Mouse (Mus musculus): ENCODE results near the gene Sorbs1.

The Sorbs1 gene

GRCm38 (mm10) chr19:40515596-40515995 lies 2.0 kb upstream of the Sorbs1 start:
- in situ Hi-C loops (cut with MboI, MseI), result loop anchor here (25.0 kb wide), 1 partner anchor 847 kb away; no protein-coding TSS in a partner anchor

DNA sequence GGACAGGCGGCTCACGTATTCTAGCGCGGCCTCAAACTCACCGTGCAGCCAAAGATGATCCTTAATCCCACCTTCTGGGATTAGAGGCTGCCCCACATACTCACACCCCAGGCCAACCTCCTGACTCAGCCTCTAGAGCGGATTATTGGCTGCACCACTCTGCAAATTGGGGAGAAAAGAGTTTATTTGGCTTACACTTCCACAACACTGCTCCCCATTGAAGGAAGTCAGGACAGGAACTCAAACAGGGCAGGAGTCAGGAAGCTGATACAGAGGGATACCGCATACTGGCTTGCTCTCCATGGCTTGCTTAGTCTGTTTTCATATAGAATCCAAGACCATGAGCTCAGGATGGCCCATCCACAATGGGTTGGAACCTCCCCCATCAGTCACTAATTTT lies 797 bp upstream of the Sorbs1 start:
- in situ Hi-C loops (cut with MboI, MseI), result loop anchor here (5.0 to 25.0 kb wide), 2 partner anchors 252 to 848 kb away; no protein-coding TSS in a partner anchor

- in situ Hi-C loops (cut with MboI, MseI), result loop anchor here (5.0 to 25.0 kb wide), 2 partner anchors 250 to 850 kb away; no protein-coding TSS in a partner anchor
Observed at GRCm38 (mm10) chr19:40512500-40513421, 818 bp downstream of the Sorbs1 start.

GRCm38 (mm10) chr19:40511679-40512309 lies 1.8 kb downstream of the Sorbs1 start:
- in situ Hi-C loops (cut with MboI, MseI), result loop anchor here (5.0 to 25.0 kb wide), 2 partner anchors 249 to 851 kb away; no protein-coding TSS in a partner anchor

GRCm38 (mm10) chr19:40511100-40511439 lies 2.5 kb downstream of the Sorbs1 start:
- in situ Hi-C loops (cut with MboI, MseI), result loop anchor here (5.0 to 25.0 kb wide), 2 partner anchors 249 to 851 kb away; no protein-coding TSS in a partner anchor

DNA sequence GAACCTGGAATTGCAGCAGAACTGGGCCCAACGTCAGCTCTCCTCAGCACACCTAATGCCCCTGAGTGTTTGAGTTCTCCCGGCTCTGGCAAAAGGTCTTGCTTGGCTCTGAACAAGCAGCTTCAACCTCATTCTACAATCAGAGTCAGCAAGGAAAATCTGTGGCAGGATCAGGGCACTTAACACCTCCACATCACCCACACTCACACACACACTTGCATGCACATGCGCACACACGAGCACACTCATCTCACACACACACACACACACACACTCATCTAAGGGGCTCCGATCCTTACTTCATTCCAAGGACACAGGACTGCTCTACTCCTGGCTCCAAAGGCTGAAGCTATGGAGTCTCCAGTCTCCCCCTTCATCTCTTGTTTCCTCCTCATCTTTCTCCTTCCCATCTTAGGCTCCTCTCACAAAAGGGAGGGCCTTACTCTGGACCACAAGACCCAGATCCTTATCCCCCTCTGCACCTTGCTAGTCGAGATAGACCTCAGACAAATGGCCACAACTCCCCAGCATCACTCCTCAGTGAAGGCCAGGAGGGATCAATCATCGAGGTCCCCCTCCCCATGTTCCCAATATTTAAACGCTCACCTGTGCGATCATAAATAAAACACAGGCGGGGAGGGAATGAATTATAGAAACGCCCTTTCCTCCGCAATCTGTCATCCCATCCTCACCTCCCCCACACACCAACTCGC lies 3.0 kb downstream of the Sorbs1 start:
- in situ Hi-C loops (cut with MboI, MseI), result loop anchor here (5.0 to 25.0 kb wide), 2 partner anchors 248 to 852 kb away; no protein-coding TSS in a partner anchor

DNA sequence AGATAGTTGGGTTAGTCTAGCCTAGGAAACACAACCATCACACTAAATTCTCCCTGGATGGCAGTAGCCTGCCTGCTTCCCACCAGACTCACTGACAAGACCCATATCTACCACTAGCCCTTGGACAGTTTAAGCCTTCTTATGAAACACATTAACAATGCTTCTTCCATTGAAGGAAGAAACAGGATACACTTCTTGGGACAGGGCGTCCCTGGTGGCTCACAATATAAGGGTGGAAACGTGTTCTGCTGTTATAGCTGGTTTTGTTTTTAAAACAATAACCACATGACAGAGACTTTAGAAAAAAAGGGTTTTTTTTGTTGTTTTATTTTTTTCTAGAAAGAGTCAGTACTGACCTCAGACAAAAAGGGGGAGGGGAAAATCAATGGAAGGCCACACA lies 4.3 kb downstream of the Sorbs1 start:
- in situ Hi-C loops (cut with MboI, MseI), result loop anchor here (25.0 kb wide), 1 partner anchor 853 kb away; no protein-coding TSS in a partner anchor

DNA sequence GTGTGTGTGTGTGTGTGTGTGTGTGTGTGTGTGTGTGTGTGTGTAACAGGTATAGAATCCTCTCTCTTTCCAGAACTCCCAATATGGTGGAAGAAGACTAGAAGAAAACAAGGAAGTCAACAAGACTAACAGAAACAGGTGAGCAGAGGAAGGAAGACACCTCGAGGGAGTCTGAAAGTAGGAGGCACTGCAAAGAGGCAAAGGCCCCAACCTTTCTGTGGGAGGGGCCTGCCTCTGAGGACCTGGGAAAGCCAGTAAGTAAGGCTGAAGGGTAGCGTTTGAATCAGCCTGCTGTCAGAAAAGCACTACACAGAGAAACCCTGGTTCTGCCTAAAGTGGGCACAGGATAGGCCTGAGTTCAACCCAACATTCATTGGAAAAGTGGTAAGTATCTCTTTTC lies 4.7 kb downstream of the Sorbs1 start:
- in situ Hi-C loops (cut with MboI, MseI), result loop anchor here (25.0 kb wide), 1 partner anchor 853 kb away; no protein-coding TSS in a partner anchor

GRCm38 (mm10) chr19:40506965-40507364 lies 6.6 kb downstream of the Sorbs1 start:
- in situ Hi-C loops (cut with MboI, MseI), result loop anchor here (25.0 kb wide), 1 partner anchor 855 kb away; no protein-coding TSS in a partner anchor

GRCm38 (mm10) chr19:40504336-40504735 lies 9.2 kb downstream of the Sorbs1 start:
- in situ Hi-C loops (cut with MboI, MseI), result loop anchor here (25.0 kb wide), 1 partner anchor 858 kb away; no protein-coding TSS in a partner anchor

DNA sequence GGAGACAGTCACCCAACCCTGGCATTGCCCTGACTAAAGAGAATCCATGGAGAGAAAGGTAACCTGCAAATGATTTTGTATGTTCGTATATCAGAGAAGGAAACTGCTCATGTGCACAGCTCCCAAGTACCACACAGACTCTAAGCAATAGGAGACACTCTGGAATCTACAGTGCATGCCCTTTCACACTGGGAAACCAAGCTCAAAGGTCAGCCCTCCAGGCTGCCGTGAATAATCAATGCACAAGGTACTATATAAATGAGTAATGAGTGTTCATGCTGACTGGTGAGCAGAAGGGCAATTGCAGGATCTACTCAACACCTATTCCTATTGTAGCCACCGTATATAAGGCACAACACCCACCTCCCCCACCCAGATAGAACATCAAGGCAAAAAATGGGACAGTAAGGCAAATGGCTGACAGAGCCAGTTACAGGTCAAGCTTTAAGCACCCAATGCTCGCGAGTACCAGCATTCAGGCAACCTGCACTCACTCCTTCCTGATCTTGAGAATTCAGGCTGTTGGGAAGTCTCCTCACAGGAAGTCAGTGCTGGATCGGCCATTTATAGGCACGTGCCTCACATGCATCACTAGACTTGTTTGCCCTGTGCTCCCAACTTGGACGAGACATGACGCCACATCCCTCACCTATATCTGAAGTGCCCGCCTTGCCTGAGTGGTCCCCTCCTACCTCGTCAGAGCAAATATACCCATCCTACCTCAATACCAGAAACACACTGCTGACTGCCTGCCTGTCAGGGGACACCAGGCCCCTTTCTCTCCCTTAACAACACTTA lies 13.4 kb downstream of the Sorbs1 start:
- in situ Hi-C loops (cut with MboI, MseI), result loop anchor here (25.0 kb wide), 1 partner anchor 862 kb away; no protein-coding TSS in a partner anchor

GRCm38 (mm10) chr19:40499141-40499540 lies 14.4 kb downstream of the Sorbs1 start:
- in situ Hi-C loops (cut with MboI, MseI), result no loop called here

DNA sequence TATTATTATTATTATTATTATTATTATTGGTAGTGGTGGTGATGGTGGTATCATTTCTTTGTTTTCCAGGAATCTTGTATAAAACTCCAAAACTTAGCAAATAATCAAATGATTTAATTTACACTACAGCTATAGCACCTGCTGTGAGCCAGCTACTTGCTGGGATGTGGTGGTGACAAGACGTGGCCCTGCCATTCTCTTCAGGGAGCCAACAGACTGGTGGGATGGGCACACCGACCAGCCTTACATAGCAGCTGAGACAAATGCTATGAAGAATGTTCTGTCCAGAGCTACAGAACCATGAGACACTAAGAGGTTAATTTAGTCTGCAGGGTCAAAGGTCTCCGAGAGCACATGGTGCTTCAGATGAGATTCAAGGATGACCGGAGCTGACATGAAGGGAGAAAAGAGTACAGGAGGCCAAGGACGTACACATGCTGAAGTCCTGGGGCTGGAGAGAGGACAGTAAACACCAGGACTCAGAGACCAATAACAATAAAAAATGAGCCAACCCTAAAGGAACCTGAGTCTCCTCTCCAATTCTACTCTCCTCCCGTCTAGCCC lies 15.3 kb downstream of the Sorbs1 start:
- in situ Hi-C loops (cut with MboI, MseI), result no loop called here

GRCm38 (mm10) chr19:40496509-40497267 lies 16.9 kb downstream of the Sorbs1 start:
- in situ Hi-C loops (cut with MboI, MseI), result no loop called here

GRCm38 (mm10) chr19:40496071-40496470 lies 17.5 kb downstream of the Sorbs1 start:
- in situ Hi-C loops (cut with MboI, MseI), result no loop called here

- in situ Hi-C loops (cut with MboI, MseI), result no loop called here
Observed at GRCm38 (mm10) chr19:40492902-40493301, 20.7 kb downstream of the Sorbs1 start.

DNA sequence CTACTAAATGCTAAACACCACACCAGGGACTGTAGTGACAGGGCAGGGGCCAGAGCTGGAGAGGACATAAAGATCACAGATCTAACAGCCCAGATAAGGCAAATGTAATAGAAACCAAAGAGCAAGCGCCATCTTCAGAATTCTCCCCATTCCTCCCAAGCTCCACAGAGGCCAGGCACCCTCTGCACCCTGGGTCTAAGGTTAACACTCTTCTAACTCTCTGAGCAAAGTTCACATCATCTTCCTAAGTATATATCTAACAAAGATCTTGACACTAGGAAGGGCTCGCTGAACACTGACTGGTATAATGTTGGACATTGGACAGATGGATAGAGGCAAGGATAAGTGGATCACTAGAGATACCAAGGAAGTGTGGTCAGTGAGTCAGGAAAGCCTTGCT lies 22.1 kb downstream of the Sorbs1 start:
- in situ Hi-C loops (cut with MboI, MseI), result no loop called here

DNA sequence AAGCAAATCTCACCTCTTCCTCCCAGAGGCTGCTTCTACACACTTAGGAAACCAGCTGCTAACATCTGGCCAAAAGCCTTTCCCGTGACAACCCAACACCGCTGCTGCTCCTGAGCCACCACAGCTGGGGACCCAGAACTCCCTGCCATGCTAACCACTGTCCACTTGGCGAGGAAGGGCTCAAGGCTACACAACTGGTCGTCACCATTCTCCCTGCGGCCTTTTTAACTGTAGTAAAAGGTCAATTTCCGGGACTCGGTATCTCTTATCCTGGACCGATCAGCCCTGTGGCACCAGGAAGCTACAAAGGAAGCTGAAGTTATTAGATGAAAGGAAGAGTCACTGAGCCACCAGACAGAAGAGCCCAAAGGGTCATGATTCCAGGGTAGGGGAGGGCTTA lies 22.8 kb downstream of the Sorbs1 start:
- in situ Hi-C loops (cut with MboI, MseI), result no loop called here

GRCm38 (mm10) chr19:40489633-40490032 lies 23.9 kb downstream of the Sorbs1 start:
- in situ Hi-C loops (cut with MboI, MseI), result no loop called here
